Mouse (Mus musculus) ES-Bruce4 (cell line): Measurements from ENCODE around the gene Gm7324. TPM values are rescaled to one million over a fixed set of nuclear protein-coding genes. Genes with fewer than 3 reads are reported as not detected.
"Not testable (repeated sequence)": the region's sequence is repeated elsewhere in the genome, so short reads cannot be mapped to it uniquely, and the experiment has no call there.

ENCODE experiments used
- H3K27ac ChIP-seq: 2 replicates; pipeline ENCODE4 v1.5.1; 2012; ENCODE audit warnings: low read length, inconsistent platforms; ENCODE audit not compliant: insufficient read depth
- H3K27me3 ChIP-seq: 2 replicates; pipeline ENCODE4 v1.6.1; 2012; ENCODE audit warnings: mild to moderate bottlenecking, low read length, inconsistent platforms; ENCODE audit not compliant: control insufficient read depth, poor library complexity, insufficient read depth, severe bottlenecking
- H3K36me3 ChIP-seq: 2 replicates; pipeline ENCODE4 v1.6.1; 2012; ENCODE audit warnings: inconsistent platforms, mild to moderate bottlenecking, low read length, moderate library complexity; ENCODE audit not compliant: control insufficient read depth, poor library complexity, insufficient read depth, severe bottlenecking
- H3K4me1 ChIP-seq: one replicate; pipeline ENCODE4 v1.8.1; 2011; ENCODE audit warnings: low read length; ENCODE audit not compliant: control insufficient read depth, insufficient read depth
- H3K4me3 ChIP-seq: 2 replicates; pipeline ENCODE4 v1.5.1; 2011; ENCODE audit warnings: low read depth, mild to moderate bottlenecking, low read length
- H3K9ac ChIP-seq: 2 replicates; pipeline ENCODE4 v1.6.1; 2012; ENCODE audit warnings: low read depth, mild to moderate bottlenecking, inconsistent platforms; ENCODE audit not compliant: poor library complexity, severe bottlenecking
- H3K9me3 ChIP-seq: replicated peaks from 2 replicates; pipeline ENCODE4 v1.6.1; 2012; ENCODE audit warnings: mild to moderate bottlenecking, low read length, inconsistent platforms; ENCODE audit not compliant: control insufficient read depth, poor library complexity, insufficient read depth, severe bottlenecking
- polyA plus RNA-seq: library from polyadenylated mRNA; stranded (reverse); fragments of >200 nt; gene quantifications from 2 replicates; pipeline ENCODE4 v1.2.4, GENCODE M21; 2011; ENCODE audit warnings: low read depth; ENCODE audit not compliant: missing spikeins, insufficient read depth, insufficient read length

Gm7324 gene
- polyA plus RNA-seq = 31.7 and 35.6 TPM in 2 replicates

GRCm38 (mm10) chr14:43697621-43698020 is at the start of gene Gm7324:
TSS of gene Gm7324 (plus strand) at chr14:43697828.
- H3K4me1 ChIP-seq, H3K9ac ChIP-seq, H3K9me3 ChIP-seq, H3K36me3 ChIP-seq, H3K27me3 ChIP-seq, H3K27ac ChIP-seq, H3K4me3 ChIP-seq: not testable (repeated sequence)

- H3K4me1 ChIP-seq, H3K9ac ChIP-seq: not testable (repeated sequence)
Observed at GRCm38 (mm10) chr14:43677099-43677498, 20.5 kb upstream of the Gm7324 start, which contains the start of gene Gm8165. TSS of gene Gm8165 (minus strand) at chr14:43677199.

GRCm38 (mm10) chr14:43727385-43727784 is 29.8 kb downstream of the Gm7324 start, which contains the start of gene Gm16506:
TSS of gene Gm16506 (minus strand) at chr14:43727485.
- H3K27ac ChIP-seq, H3K9ac ChIP-seq: not testable (repeated sequence)

More at GRCm38 (mm10) chr14:43677099-43677498, 20.5 kb upstream of the Gm7324 start, which contains the start of gene Gm8165:
- H3K27ac ChIP-seq, H3K36me3 ChIP-seq, H3K9me3 ChIP-seq, H3K4me3 ChIP-seq, H3K27me3 ChIP-seq: not testable (repeated sequence)

GRCm38 (mm10) chr14:43747566-43747965 is 49.9 kb downstream of the Gm7324 start, which contains the start of gene Gm6526:
TSS of gene Gm6526 (plus strand) at chr14:43747866.
- H3K9ac ChIP-seq, H3K27me3 ChIP-seq, H3K4me1 ChIP-seq, H3K27ac ChIP-seq, H3K36me3 ChIP-seq, H3K4me3 ChIP-seq, H3K9me3 ChIP-seq: not testable (repeated sequence)

More at GRCm38 (mm10) chr14:43727385-43727784, 29.8 kb downstream of the Gm7324 start, which contains the start of gene Gm16506:
- H3K9me3 ChIP-seq, H3K27me3 ChIP-seq, H3K36me3 ChIP-seq, H3K4me1 ChIP-seq, H3K4me3 ChIP-seq: not testable (repeated sequence)

Other genes starting within 250 kb of the Gm7324 start
- gene Gm5799, start 154.3 kb upstream of the Gm7324 start, polyA plus RNA-seq = not detected in 2 replicates
- not detected in 2 replicates for gene Gm17654, start 118.7 kb upstream of the Gm7324 start, polyA plus RNA-seq
- not detected in 2 replicates for gene Gm10375, start 89.8 kb upstream of the Gm7324 start, polyA plus RNA-seq
- not detected in 2 replicates for gene Gm8165, start 20.6 kb upstream of the Gm7324 start, polyA plus RNA-seq
- gene Gm16506, start 29.7 kb downstream of the Gm7324 start, polyA plus RNA-seq = not detected in 2 replicates
- gene Gm6526, start 50.0 kb downstream of the Gm7324 start, polyA plus RNA-seq = not detected in 2 replicates
- not detected in 2 replicates for gene Gm8180, start 86.9 kb downstream of the Gm7324 start, polyA plus RNA-seq
- not detected in 2 replicates for gene Ear1, start 177.7 kb downstream of the Gm7324 start, polyA plus RNA-seq
- not detected in 2 replicates for gene Ear10, start 225.7 kb downstream of the Gm7324 start, polyA plus RNA-seq
- gene Gm8113, start 227.6 kb downstream of the Gm7324 start, polyA plus RNA-seq = 1.0 and 2.0 TPM in 2 replicates